Mouse (Mus musculus) T-helper 1 cell (primary cell): Measurements from ENCODE around the gene Gpr137.

Source experiments
- in situ Hi-C: fragments of 300-600 bp; cut with MboI, MseI; formaldehyde crosslinking; loops from one replicate; pipeline ENCODE4 v1.15.1; 2025; ENCODE audit warnings: high pct_unique_total_duplicates

The Gpr137 gene

GRCm38 (mm10) chr19:6973581-6974190 is 31.4 kb upstream of the Gpr137 start:
- in situ Hi-C loops: no loop called here

DNA sequence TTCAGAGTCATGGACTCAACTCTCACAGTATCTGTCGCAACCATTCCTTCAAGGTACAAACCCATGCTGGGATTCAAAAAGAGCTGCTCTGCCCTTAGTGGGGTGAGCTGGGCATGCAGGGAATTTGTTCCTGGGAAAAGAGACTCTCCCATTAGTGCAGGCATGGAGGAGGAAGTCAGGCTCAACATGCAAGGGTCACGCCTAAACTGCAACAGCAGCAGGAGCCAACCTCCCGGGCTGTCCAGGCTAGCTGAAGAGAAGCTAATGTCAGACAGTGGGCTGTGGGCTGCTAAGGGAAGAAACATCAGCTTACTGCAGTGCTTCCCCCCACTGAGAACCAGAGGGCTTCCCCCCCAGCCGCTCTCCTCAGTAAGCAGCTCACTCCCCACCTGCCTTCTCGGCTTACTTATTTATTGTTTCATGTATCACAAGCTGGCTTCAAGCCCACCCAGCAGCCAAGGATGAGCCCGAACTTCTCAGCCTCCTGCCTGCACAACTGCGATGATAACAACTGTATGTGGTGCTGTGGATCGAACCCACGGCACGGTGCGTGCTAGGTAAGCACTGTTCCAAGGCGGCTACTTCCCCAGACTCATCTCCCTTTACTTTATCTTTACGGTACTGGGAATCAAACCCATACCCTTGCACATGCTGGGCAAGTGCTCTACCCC is 30.1 kb upstream of the Gpr137 start:
- in situ Hi-C loops: no loop called here

GRCm38 (mm10) chr19:6971644-6972043 is 29.4 kb upstream of the Gpr137 start:
- in situ Hi-C loops: no loop called here

GRCm38 (mm10) chr19:6970460-6971085 is 28.3 kb upstream of the Gpr137 start:
- in situ Hi-C loops: no loop called here

GRCm38 (mm10) chr19:6969665-6970381 is 27.5 kb upstream of the Gpr137 start:
- in situ Hi-C loops: no loop called here

DNA sequence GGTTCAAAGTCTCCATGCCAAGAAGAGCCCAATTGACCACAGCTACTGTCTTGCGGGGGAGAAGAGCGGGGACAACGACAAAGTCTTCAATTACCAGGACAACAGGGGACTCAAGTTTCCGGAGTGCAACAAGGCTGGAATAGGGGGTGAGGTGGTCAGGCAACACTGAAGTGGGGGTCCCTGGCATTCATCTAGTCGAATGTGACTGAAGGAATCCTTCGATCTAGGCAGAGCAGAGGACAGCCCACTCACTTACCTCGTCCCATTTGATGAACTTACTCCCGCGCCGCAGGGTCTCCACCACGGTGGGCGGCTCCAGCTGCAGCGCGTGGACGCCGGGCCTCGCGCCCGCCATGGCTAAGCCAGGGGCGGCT is 27.0 kb upstream of the Gpr137 start:
- in situ Hi-C loops: no loop called here

DNA sequence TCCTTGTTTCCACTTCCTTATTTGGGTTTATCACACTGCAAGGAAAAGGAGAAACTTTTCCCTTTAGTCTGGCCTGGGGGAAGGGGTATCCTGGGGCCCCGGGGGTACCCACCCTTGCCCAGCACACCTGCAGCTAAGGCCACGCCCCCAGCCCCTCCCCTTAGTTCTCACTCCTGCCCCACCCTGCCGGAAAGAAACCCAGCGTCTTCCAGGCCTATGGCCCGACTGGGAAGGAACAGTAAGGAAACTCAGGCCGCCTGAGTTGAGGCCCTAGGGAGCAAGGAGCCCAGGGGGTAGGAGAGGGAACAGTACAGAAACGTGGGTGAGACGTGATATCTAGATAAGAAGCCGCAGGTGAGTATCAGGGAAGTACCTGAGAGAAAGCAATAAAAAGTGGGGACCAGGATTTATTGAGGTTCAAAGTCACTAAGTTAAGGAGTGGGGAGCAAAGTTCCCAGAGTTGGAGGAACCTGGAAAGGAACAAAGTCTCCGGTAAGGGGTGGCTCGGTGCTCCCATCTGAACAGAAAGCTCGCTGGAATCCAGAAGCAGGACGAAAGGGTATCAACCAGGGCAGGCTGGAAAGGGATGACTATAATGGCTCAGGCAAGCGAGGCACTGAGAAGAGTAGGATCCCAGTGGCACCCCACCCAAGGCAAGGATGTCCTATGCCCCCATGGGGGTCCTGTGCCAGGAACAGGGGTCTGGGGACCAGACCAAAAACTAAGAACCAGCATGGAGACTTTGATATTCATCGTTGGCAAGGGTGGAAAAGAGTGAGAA is 26.4 kb upstream of the Gpr137 start:
- in situ Hi-C loops: no loop called here

DNA sequence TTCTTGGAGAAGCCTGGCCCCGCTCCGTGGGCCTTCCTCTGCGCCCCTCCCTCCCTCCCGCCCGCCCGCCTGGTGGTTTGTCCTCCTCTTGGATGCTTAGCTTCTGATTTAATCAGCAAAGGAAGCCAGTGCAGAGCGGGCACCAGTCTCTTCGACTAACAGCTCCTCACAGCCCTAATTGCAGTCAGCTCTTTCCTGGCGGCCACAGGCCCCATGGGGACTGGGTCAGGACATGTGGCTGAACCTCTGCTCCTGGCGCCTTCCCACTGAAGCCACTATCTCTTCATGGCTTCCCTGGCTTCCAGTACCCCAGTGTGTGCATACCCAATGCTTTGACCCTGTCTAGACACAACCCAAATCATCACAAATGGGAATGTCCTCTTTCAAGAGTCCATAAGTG is 14.2 kb upstream of the Gpr137 start:
- in situ Hi-C loops: no loop called here

DNA sequence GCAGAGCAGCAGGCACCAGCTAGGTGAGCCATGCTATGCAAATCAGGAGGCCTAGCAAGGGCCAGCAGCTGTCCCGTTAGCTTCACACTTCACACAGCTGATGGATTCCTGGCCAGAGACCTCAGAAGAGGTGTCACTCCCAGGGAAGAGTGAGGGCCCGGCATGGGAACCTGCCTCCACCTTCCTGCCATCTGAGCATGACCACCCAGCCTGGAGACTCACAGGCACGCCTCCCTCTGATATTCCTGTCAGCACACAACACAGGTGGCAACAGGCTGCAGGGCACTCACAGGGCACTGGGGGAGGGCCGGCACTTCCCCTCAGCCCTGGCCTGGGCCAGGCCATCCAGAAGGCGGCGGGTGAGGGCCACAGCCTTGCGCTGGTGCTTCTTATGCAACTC is 13.1 kb upstream of the Gpr137 start:
- in situ Hi-C loops: no loop called here

GRCm38 (mm10) chr19:6954046-6954445 is 11.8 kb upstream of the Gpr137 start:
- in situ Hi-C loops: no loop called here

DNA sequence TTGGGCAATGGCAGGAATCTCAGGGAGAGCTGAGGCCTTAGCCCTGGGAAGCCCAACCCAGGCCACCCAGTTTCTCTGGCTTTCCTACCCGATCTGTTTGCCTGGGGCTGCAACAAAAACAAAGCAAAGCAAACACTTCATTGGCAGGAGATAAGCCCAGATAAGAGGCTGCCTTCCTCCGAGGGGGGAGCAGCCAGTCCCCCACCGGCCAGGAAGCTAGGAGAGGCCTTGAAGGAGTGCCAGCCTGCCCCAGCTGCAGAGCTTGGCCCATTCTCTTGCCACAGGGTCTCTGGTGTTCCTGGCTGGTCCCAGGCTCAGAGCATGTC is 10.4 kb upstream of the Gpr137 start:
- in situ Hi-C loops: no loop called here

DNA sequence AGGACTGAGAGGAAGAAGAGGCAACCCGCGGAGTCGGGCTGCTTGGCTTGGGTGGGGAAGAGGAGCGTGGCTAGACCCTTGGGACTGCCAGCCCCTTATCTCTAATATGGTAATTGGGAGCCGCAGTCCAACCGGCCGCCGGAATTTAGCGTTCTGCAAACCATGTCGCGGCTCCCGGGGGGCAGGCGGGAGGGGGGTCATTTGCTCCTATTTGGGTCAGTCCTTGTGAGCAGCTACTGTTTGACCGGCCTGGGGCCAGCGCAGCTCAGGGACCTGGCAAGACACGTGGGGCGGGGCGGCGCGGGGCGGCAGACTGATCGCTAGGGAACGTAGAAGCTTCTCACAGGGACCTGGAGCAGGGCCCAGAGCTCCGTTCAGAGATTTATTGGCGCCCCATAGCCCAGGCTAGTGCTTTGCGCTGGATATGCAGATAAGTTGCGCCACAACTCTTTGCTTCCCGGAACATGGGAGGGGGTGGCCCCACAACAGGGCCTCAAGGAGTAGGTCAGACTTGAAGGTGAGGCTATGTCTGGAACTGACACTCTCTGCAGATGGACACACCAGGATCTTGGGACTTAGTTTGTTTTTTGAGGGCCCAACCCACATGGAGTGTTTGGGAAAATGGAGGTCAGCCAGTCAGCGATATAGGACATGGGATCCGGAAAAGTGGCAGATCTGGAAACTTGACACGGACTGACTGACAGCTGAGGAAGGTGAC is 9.9 kb upstream of the Gpr137 start:
- in situ Hi-C loops: no loop called here

DNA sequence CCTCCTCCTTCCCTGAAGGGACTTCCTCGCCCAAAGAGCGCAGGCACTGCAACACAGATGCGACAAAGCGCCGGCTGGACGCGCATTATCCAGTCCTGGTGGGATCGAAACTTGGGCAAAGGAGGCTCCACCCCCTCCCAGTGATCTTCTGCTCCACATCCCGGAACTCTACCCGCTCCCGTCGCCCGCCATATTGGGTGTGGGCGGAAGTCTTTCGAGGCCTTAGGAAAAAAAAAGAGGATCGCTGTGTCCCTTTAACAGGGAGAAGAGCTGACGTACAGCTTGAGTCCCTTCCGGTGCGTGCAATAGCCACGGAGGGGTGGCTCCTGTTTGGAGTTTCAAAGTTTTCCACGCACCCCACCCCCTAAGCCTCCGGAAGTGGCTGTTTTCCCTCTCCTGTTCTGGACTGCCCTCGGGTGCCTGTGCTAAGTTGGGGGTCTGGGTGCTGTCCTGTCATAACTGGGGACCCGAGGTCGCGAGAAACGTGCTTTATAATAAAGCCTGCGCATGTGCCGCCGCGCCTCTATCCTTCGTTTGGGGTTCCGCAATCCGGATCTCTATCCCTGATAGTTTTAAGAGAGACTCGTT is 9.2 kb upstream of the Gpr137 start:
- in situ Hi-C loops: no loop called here

- in situ Hi-C loops: no loop called here
Observed at GRCm38 (mm10) chr19:6950613-6951153, 8.4 kb upstream of the Gpr137 start.

GRCm38 (mm10) chr19:6949951-6950350 is 7.7 kb upstream of the Gpr137 start:
- in situ Hi-C loops: no loop called here

DNA sequence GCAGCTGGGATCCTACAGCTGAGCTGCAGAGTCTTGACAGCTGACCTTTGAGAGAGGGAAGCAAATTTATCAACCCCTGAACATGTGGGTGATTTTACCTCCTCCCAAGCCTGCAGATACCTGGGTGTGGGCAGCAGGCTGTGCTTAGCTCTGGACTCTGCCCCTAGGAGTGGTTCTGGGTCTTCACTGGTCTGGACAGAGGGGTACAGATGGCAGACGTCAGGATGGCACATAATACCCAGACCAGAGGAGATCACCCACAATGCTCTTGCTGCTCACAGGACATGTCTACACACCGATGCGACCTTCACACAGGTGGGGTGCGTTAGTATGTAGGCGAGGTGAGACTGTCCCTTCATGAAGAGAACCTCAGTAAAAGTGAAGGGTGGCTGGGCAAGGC is 7.3 kb upstream of the Gpr137 start:
- in situ Hi-C loops: no loop called here

DNA sequence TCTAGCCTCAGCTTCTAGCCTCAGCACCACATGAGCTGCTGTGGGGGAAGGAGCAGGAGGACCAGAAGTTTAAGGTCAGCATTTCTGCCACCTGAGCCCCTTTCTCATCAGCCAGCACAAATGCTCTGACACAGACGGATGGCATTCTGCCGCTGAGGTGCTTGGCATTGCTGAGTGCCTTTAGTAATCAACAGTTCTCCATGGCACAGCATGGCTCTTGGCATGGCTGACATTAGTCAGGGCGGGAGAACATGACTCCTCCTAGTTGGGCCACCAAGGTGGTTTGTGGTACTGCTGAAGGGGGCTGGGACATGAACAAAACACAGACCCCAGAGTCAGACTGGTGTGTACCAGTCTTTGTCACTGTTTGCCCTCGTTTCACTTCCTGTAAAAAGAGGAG is 5.9 kb upstream of the Gpr137 start:
- in situ Hi-C loops: no loop called here

DNA sequence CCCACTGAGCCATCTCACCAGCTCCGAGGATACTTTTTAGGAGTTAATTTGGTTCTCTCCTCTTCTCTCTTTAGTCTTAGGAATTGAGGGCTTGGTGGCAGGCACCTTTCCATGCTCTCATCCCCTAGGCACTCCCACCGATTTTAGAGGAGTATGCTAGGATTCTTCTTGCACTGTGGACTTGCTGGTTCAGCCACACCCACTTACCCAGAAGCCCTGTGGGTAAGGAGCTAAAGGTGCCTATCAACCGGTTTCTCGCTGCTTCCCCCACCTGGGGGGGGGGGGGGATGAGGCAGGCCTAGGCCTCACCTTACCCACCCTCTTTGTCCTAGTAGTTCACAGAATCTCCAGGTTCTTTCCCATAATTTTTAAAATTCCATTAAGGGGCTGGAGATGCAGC is 5.5 kb upstream of the Gpr137 start:
- in situ Hi-C loops: no loop called here

DNA sequence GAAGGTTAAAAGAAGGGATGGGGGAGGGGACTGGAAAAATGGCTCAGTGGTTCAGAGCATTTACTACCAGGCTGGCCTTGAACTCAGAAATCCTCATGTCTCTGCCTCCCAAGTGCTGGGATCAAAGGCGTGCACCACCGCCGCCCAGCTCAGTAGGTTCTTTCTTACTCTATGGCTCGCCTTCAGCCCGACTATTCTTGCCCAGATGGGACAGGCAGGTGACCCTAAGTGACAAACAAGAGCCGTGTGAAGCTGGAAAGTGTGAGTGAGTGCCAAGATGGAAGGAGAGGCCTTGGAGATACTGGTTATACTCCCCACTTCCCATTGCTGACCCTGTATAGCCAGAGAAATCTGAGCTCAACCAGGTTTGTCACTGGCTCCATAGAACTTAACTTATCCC is 1.4 kb upstream of the Gpr137 start:
- in situ Hi-C loops: no loop called here

- in situ Hi-C loops: no loop called here
Observed at GRCm38 (mm10) chr19:6942764-6943163, 484 bp upstream of the Gpr137 start.
